Mouse (Mus musculus): ENCODE data around the gene Schip1. TPM values are rescaled to one million over a fixed set of nuclear protein-coding genes. Genes with fewer than 3 reads are reported as not detected.

The Schip1 gene
- polyA plus RNA-seq, 2 experiments from 2014 or later, result not detected

- no peak for ATAC-seq
Observed at GRCm38 (mm10) chr3:68564978-68565674, 500.5 kb downstream of the Schip1 start.

DNA sequence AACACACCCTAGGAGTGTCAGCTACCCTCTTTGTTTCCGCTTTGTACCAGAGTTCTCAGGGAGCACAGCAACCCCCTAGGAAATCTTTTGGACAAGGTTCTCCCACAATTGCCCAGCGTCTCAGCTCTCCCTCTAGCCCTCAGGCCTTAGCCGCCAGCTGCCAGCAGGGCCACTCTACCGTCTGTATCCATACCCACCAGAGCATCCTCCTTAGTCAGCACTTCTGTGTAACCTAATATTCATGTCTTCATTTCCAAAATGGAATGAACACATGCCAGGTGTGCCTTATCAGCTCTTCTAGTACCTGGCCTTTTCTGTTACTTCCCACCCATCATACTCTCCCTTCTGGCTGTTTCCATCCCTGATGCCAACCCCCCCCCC lies 501.1 kb downstream of the Schip1 start:
- ATAC-seq, result no peak

DNA sequence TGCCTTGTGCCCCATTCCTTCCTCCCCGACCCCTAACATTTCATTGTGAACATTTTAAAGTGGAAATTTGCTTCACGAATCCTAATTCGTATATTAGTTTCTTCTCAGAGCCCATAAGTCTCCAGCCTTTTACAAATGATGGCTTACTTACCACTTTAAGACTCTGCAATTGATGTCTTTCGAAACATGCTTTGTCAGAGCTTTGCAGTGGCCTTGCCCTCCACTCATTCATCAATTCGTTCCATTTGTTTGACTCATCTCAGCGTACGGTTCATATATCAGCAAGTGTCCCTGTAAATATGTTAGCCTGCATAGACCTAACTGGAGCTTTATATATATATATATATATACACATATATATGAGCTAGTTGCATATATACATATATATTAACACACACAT lies 503.0 kb downstream of the Schip1 start:
- ATAC-seq, result no peak

- no peak for ATAC-seq
Observed at GRCm38 (mm10) chr3:68568149-68568548, 503.5 kb downstream of the Schip1 start.

- ATAC-seq, result no peak
Observed at GRCm38 (mm10) chr3:68568716-68569115, 504.1 kb downstream of the Schip1 start.

DNA sequence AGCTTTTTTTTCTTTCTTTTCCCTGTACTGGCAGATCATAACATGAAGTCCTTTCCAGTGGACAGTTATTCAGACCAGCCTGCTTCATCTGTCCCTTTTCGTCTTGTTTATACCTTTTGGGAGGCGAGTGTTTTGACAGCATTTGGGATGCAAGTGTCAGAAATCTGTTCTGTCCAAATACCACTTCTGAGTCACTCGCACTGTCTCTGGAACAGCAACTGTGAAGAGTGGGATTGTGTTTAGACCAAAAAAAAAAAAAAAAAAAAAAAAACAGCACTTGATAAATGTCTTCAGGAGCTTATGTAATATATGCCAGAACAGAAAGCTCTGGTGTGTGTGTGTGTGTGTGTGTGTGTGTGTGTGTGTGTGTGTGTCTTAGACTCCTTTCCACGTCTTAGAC lies 505.7 kb downstream of the Schip1 start:
- ATAC-seq, result no peak

- no peak for ATAC-seq
Observed at GRCm38 (mm10) chr3:68572249-68573225, 507.9 kb downstream of the Schip1 start.

- ATAC-seq, result no peak
Observed at GRCm38 (mm10) chr3:68573226-68573624, 508.6 kb downstream of the Schip1 start.

DNA sequence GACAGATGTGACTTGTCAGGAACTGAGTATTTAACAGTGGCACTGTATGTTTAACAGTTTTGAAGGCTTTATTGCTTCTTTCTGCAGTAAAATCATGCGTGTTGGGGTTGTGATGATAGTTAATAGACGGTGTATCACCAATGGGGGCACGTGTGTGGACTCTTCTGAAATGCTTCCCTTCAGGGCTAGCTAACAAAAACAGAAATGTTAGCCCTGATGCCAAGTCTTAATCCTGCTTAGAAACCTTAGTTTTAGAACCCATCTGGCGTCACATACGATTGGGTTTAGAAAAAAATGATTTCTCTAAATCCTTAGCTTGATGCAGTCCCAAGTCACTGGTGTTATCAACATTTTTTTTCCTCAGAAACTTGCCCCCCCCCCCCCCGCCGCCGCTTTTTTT lies 509.5 kb downstream of the Schip1 start:
- no peak for ATAC-seq

DNA sequence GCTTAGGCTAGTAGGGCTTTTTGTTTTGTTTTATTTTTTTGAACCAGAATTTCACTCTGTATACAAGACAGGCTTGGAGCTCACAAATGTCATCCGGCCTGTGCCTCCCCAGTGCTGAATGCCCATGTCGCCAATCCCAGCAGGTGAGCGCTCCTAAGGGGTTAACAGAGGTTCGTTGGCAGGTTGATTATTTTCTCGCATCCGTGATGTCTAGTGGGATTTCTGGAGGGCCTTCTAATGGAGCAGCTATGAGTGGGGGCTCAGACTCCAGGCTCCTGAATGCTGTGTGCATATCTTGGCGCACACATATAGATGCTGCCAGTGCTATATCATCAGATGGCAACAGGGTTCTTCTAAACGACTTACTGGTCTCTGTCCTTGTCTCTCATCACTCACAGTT lies 510.0 kb downstream of the Schip1 start:
- no peak for ATAC-seq

DNA sequence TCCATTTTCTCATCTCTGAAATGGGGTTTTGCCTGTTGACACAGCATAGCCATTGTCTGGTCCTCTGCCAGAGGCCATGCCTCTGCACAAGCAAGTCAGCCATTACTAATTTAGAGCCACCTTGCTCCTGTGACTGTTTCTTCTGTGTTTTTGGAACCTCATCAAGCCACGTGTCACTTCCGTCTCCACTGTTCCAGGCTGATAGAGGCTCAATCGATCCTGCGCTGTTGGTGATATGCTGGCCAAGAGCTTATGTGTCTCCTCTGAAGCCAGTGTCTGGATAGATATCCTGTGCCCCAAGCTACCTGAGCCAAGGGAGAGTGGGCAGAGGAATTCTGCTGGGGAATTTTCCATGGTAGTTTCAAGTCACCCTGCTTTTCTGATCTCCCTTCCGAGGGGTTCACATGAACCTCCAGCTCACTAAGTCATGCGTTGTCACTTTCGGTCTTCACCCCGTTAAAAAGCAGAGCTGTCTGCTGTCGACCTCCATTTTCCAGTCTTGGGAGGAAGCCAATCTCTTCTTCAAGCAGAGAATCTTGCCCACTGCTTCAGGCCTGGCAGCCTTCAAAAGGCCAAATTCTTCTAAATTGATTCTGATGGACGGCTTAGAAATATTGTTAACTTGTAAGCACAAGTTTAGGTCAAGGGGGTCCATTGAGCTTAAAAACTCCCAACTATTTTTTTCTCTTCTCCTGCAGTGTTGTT lies 511.2 kb downstream of the Schip1 start:
- no peak for ATAC-seq

GRCm38 (mm10) chr3:68576431-68576830 lies 511.8 kb downstream of the Schip1 start:
- no peak for ATAC-seq

DNA sequence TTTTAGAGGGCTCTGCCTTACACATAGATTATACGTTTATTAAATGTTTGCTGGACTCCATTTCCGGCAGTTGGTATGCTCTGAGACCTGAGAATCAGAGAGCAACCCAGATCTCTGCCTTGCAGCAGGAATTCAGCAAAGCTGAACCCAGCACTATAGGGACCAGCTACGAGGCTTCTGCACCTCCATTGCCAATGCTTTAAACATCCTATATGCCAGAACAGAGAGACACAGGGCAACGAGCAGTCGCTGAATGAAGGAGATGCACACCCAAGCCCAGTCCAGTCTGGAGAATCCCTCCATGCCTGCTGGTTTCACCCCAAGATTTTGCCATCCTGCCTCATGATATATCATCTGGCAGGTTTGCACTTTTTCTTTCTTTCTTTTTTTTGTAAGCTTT lies 512.3 kb downstream of the Schip1 start:
- no peak for ATAC-seq

DNA sequence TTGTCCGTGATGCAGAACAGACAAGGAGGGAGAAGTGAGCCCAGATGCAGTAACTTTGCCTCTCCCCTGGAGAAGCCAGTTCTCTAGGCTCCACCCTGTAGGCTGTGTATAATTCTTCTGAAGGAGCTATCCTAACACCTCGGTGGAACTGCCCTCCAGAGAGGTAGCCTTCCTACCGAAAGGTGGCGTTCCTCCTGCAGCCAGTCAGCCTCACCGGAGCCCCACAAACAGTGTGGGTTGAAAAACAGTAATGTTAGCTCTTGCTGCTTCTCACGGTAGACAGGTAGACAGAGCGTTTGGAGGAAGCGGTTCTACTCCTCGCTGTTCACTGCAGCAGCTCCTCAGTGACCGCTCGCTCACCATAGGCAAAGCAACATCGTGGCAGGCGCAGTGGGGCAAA lies 517.0 kb downstream of the Schip1 start:
- no peak for ATAC-seq

DNA sequence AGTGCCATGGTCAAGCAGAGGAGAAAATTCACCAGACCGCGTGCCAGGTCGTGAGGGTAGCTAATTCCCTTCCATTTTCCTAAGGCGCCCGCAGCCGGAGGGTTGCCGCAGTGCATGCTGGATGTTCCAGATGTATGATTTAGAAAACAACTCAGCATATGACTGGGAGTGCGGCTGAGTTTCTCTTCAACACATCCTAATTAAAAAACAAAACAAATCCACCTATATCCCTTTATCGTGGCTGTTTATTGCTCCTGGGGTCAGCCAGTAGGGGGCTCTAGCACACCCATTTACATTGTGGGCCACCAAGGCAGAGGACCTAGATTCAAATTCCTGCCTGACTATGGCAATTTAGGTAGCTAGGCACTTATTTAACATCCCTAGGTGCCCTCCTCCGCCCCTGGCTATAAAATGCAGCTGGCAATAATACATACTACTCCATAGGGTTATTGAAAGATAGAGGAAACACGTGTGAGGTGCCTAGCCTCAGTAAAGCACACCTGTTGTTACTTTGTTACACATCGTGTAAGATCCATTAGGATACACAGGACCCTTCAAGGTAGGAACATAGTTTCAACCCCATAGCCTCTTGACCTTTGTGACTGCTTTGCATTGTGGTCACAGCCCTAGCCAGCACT lies 517.6 kb downstream of the Schip1 start:
- ATAC-seq, result no peak

DNA sequence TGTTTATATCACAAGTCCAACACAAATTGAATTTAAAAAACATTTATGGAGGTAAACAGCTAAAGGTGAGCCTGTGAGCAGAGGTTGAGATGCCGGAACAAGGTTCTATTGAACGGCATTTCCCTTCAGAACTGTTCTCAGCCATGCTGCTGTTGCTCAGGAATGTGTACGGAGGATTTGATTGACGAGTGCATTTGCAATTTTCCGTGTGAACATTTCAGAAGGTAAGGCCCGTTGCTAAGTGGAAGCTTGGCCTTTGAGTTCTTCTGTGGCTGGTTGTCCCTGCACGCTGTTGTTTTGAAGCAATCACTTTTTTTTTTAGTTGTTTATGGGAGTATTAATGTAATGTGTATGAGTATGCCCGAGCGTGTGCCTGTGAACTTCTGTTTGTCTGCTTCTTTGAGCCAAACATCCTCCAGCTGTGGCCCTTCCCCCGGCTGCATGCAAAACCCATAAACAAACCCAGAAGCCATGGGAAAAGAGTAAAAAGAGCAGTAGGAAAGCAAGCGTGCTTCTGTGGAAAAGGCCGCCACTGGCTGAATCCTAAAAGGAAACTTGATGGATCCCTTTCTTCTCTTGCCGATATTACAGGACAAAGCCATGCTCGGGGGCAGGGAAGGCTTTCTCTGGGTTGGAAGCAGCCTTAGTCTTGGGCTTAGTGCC lies 518.6 kb downstream of the Schip1 start:
- no peak for ATAC-seq

- ATAC-seq, result no peak
Observed at GRCm38 (mm10) chr3:68583771-68584511, 519.3 kb downstream of the Schip1 start.

- no peak for ATAC-seq
Observed at GRCm38 (mm10) chr3:68585213-68585612, 520.6 kb downstream of the Schip1 start.

DNA sequence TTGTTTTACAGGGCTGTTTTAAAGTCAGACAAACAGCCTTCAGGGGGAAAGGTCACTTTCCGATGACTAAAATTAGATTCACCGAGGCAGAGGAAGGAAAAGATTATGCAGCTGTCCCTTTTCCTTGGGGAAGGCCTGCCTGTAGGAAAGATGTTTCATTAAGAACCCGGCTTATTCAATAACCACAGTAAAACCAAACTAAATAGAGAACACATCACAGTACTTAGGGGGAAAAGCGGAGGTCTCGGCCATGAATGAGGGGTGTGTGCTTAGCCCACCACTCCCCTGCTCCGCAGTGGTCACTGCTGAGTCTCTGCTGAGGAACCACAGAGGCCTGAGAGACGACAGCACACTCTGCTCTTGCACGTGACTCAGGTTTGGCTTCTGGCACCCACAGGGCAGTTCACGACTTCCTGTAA lies 522.1 kb downstream of the Schip1 start:
- no peak for ATAC-seq

- ATAC-seq, result no peak
Observed at GRCm38 (mm10) chr3:68587567-68588245, 523.1 kb downstream of the Schip1 start.
